Mouse (Mus musculus) testis, postnatal 10 days (tissue): ENCODE measurements at regions not wholly inside any gene's neighbourhood (a gene's known extent, or its start where the extent isn't known, plus 50 kb on each side); places are given as distances from the start of the nearest gene placed in this dataset.
"Not testable (repeated sequence)": the region's sequence is repeated elsewhere in the genome, so short reads cannot be mapped to it uniquely, and the experiment has no call there.

Experiments used
- DNase-seq: peaks from one replicate; pipeline ENCODE4 v3.0.0; 2021; ENCODE audit warnings: low spot score

GRCm38 (mm10) chr3:21625039-21625438 is 451.4 kb upstream of the Tbl1xr1 start:
- DNase-seq = no peak

GRCm38 (mm10) chr3:21626029-21626428 is 450.4 kb upstream of the Tbl1xr1 start:
- DNase-seq = no peak

GRCm38 (mm10) chr3:21627048-21627447 is 449.4 kb upstream of the Tbl1xr1 start:
- DNase-seq = not testable (repeated sequence)

- DNase-seq = no peak
Observed at GRCm38 (mm10) chr3:21633600-21634221, 442.7 kb upstream of the Tbl1xr1 start.

- no peak for DNase-seq
Observed at GRCm38 (mm10) chr3:21634675-21635204, 441.7 kb upstream of the Tbl1xr1 start.

- DNase-seq = no peak
Observed at GRCm38 (mm10) chr3:21638886-21639285, 437.6 kb upstream of the Tbl1xr1 start.

GRCm38 (mm10) chr3:21639576-21639975 is 436.9 kb upstream of the Tbl1xr1 start:
- DNase-seq = no peak

GRCm38 (mm10) chr3:21644086-21644485 is 432.4 kb upstream of the Tbl1xr1 start:
- DNase-seq = no peak

- DNase-seq = no peak
Observed at GRCm38 (mm10) chr3:21645268-21645667, 431.2 kb upstream of the Tbl1xr1 start.

- DNase-seq = no peak
Observed at GRCm38 (mm10) chr3:21649885-21650469, 426.5 kb upstream of the Tbl1xr1 start.

- DNase-seq = no peak
Observed at GRCm38 (mm10) chr3:21655301-21655700, 421.2 kb upstream of the Tbl1xr1 start.

GRCm38 (mm10) chr3:21667349-21668143 is 408.9 kb upstream of the Tbl1xr1 start:
- no peak for DNase-seq

- no peak for DNase-seq
Observed at GRCm38 (mm10) chr3:21671885-21672284, 404.6 kb upstream of the Tbl1xr1 start.

- no peak for DNase-seq
Observed at GRCm38 (mm10) chr3:21672492-21672891, 404.0 kb upstream of the Tbl1xr1 start.

- no peak for DNase-seq
Observed at GRCm38 (mm10) chr3:21673466-21673865, 403.0 kb upstream of the Tbl1xr1 start.

- no peak for DNase-seq
Observed at GRCm38 (mm10) chr3:21678265-21678664, 398.2 kb upstream of the Tbl1xr1 start.

- no peak for DNase-seq
Observed at GRCm38 (mm10) chr3:21678734-21679133, 397.7 kb upstream of the Tbl1xr1 start.

- DNase-seq = not testable (repeated sequence)
Observed at GRCm38 (mm10) chr3:21697980-21698672, 378.3 kb upstream of the Tbl1xr1 start.

GRCm38 (mm10) chr3:21699526-21699925 is 376.9 kb upstream of the Tbl1xr1 start:
- DNase-seq = no peak

- DNase-seq = no peak
Observed at GRCm38 (mm10) chr3:21700326-21700725, 376.1 kb upstream of the Tbl1xr1 start.

GRCm38 (mm10) chr3:21726747-21727505 is 349.5 kb upstream of the Tbl1xr1 start:
- DNase-seq = no peak

GRCm38 (mm10) chr3:21728019-21728418 is 348.4 kb upstream of the Tbl1xr1 start:
- DNase-seq = no peak
